Mouse (Mus musculus) liver, embryonic 14.5 days (tissue): ENCODE data around the gene H2afx. TPM values are rescaled to one million over a fixed set of nuclear protein-coding genes. Genes with fewer than 3 reads are reported as not detected.

Experiments used
- ATAC-seq: fragments of 200-750 bp; cut with Nextera tagmentation; 2 replicates; pipeline ENCODE4 v1.8.0; 2017; ENCODE audit warnings: moderate number of reproducible peaks, mild to moderate bottlenecking, moderate library complexity; ENCODE audit not compliant: insufficient read depth
- DNase-seq, 3 experiments: peaks; one replicate each; pipeline ENCODE4 v3.0.0-alpha.2; 2012 to 2013; ENCODE audit warnings: low read depth in 3 of 3, low spot score in 3 of 3
- H3K27ac ChIP-seq: fragments of 300-500 bp; sonication (generic); 2 replicates; pipeline ENCODE4 v1.5.1; 2014; ENCODE audit warnings: moderate library complexity, mild to moderate bottlenecking, control low read depth, inconsistent platforms
- H3K27me3 ChIP-seq: fragments of 300-500 bp; sonication (generic); 2 replicates; pipeline ENCODE4 v1.6.1; 2014; ENCODE audit warnings: mild to moderate bottlenecking, low read length, moderate library complexity; ENCODE audit not compliant: control insufficient read depth, insufficient read depth
- H3K36me3 ChIP-seq: fragments of 300-500 bp; sonication (generic); replicated peaks from 2 replicates; pipeline ENCODE4 v1.6.1; 2014; ENCODE audit warnings: low read depth; ENCODE audit not compliant: control insufficient read depth, insufficient read depth
- H3K4me1 ChIP-seq, 2 experiments: fragments of 200-500 bp in 1 of 2; fragments of 300-500 bp in 1 of 2; sonication (generic) in 1 of 2; replicated peaks; 2 replicates each; pipeline ENCODE4 v1.6.1; 2012 to 2014; ENCODE audit warnings: antibody characterized with exemption in 1 of 2, inconsistent platforms in 1 of 2, low read length in 1 of 2; ENCODE audit not compliant: control insufficient read depth in 2 of 2, insufficient read depth in 2 of 2
- H3K4me2 ChIP-seq: fragments of 300-500 bp; sonication (generic); 2 replicates; pipeline ENCODE4 v1.6.1; 2014; ENCODE audit warnings: low read depth, mild to moderate bottlenecking, control low read depth, moderate library complexity
- H3K4me3 ChIP-seq, 2 experiments: fragments of 200-500 bp in 1 of 2; fragments of 300-500 bp in 1 of 2; sonication (generic) in 1 of 2; 2 replicates each; pipeline ENCODE4 v1.5.1; 2012 to 2014; ENCODE audit warnings: low read depth in 2 of 2, low read length in 2 of 2, mild to moderate bottlenecking in 2 of 2, control low read depth in 1 of 2, inconsistent platforms in 1 of 2, moderate library complexity in 1 of 2; ENCODE audit not compliant: insufficient read depth in 1 of 2
- H3K9ac ChIP-seq: fragments of 300-500 bp; sonication (generic); replicated peaks from 2 replicates; pipeline ENCODE4 v1.6.1; 2014; ENCODE audit warnings: mild to moderate bottlenecking, control low read depth, moderate library complexity
- H3K9me3 ChIP-seq: fragments of 300-500 bp; sonication (generic); 2 replicates; pipeline ENCODE4 v1.6.1; 2016; ENCODE audit warnings: low read length, mixed read lengths; ENCODE audit not compliant: control insufficient read depth
- CTCF ChIP-seq: IDR thresholded peaks from 2 replicates; pipeline ENCODE4 v1.5.1; 2016; ENCODE audit warnings: antibody characterized with exemption, low read depth, control low read depth
- EP300 ChIP-seq: IDR thresholded peaks from 2 replicates; pipeline ENCODE4 v1.6.1; 2016; ENCODE audit warnings: antibody characterized with exemption, low read depth
- WGBS: fragments of 180-500 bp; shearing (Covaris S2); extraction: QIAGEN DNeasy Blood & Tissue Kit; methylation state at CpG from one replicate; pipeline ENCODE4 v1.1.7; 2014; ENCODE audit not compliant: insufficient replicate concordance; 5-methylcytosine and 5-hydroxymethylcytosine counted together
- microRNA-seq: library from miRNA; unstranded; fragments of <30 nt; microRNA quantifications from one replicate; pipeline ENCODE4, GENCODE M21; 2016
- polyA plus RNA-seq, 2 experiments: library from polyadenylated mRNA; depleted of rRNA in 1 of 2; stranded (reverse) in 1 of 2; unstranded in 1 of 2; fragments of >200 nt; fragmentation: Nextera tagmentation in 1 of 2; extraction: Ambion mirVana in 1 of 2; gene quantifications; 2 replicates each; pipeline versions ENCODE4 v1.2.1 to v1.2.3; 2012 to 2014

Gene H2afx
- polyA plus RNA-seq, 2 experiments, result 168 to 177 TPM

GRCm38 (mm10) chr9:44379054-44379834 lies 44.8 kb downstream of the H2afx start, which contains the start of gene Hyou1:
Gene Hyou1 (plus strand): TSS chr9:44379490.
- Histone ChIP-seq H3K4me2 (peak within 1 kb of the TSS; percentile 99), H3K9ac (peak within 1 kb of the TSS; percentile 90), H3K36me3 (peaks cover 27% of the 10 kb centered on the region), H3K4me1 (peaks cover 15 to 18% of the 10 kb centered on the region in 2 experiments), H3K9me3 (no peaks in the 10 kb centered on the region), H3K4me3 (peak within 1 kb of the TSS; percentile 82 to 92), H3K27me3 (no peaks in the 10 kb centered on the region), H3K27ac (peak within 1 kb of the TSS; percentile 86)
- ATAC-seq (peak; percentile 94), DNase-seq (peak; percentile 93 to 94 (median 93))
- TF ChIP-seq EP300 (0 out of 2 replicates have a peak, but pooled peaks have one; percentile 17), CTCF (peak; percentile 35; the same call in 1 of the 2 replicates)
- WGBS, result under 1% methylated on average over 83 of the region's 83 CpGs

- Histone ChIP-seq H3K27ac (peak overlapping the region; percentile 68), H3K9me3 (no peaks in the 10 kb centered on the region), H3K4me1 (peaks cover 15 to 18% of the 10 kb centered on the region in 2 experiments), H3K9ac (peak overlapping the region; percentile 90), H3K27me3 (no peaks in the 10 kb centered on the region), H3K4me3 (peak overlapping the region; percentile 82 to 92), H3K36me3 (peaks cover 32% of the 10 kb centered on the region), H3K4me2 (peak overlapping the region; percentile 99)
- TF ChIP-seq EP300, result no peak
- no peak for TF ChIP-seq CTCF
- ATAC-seq, result peak; percentile 11; the same call in 1 of the 2 replicates
- no peak for DNase-seq
- 7% methylated on average over 15 of the region's 15 CpGs for WGBS
Measured at GRCm38 (mm10) chr9:44379862-44380261, 45.4 kb downstream of the H2afx start.

- Histone ChIP-seq H3K4me2 (no peak overlapping the region), H3K27ac (no peak overlapping the region), H3K4me1 (peaks cover 9 to 10% of the 10 kb centered on the region in 2 experiments), H3K9me3 (no peaks in the 10 kb centered on the region), H3K27me3 (no peaks in the 10 kb centered on the region), H3K36me3 (peaks cover 61% of the 10 kb centered on the region), H3K4me3 (no peak overlapping the region), H3K9ac (no peak overlapping the region)
- no peak for TF ChIP-seq EP300
- TF ChIP-seq CTCF, result no peak
- ATAC-seq (no peak), DNase-seq (no peak)
- 88% methylated on average over 13 of the region's 13 CpGs for WGBS
Measured at GRCm38 (mm10) chr9:44384596-44384995, 50.1 kb downstream of the H2afx start.

Small RNAs within 50 kb of the gene (microRNA-seq; reads per million reads assigned to microRNA genes)
- not detected for gene Gm44335

Other genes with a start within 250 kb of the H2afx start
- gene Mfrp, start 233.0 kb upstream of the H2afx start, polyA plus RNA-seq (2012; rRNA removed), result not detected in 2 replicates
- gene Mfrp, start 233.0 kb upstream of the H2afx start, polyA plus RNA-seq (2014; fragmentation: Nextera tagmentation; extraction: Ambion mirVana), result not detected in 2 replicates
- gene C1qtnf5, start 227.4 kb upstream of the H2afx start, polyA plus RNA-seq (2012; rRNA removed), result 0.24 and 0.27 TPM in 2 replicates
- gene C1qtnf5, start 227.4 kb upstream of the H2afx start, polyA plus RNA-seq (2014; fragmentation: Nextera tagmentation; extraction: Ambion mirVana), result 0.27 and 0.30 TPM in 2 replicates
- 0.05 and 0.09 TPM in 2 replicates for gene Gm49380, start 221.2 kb upstream of the H2afx start, polyA plus RNA-seq (2012; rRNA removed)
- gene Gm49380, start 221.2 kb upstream of the H2afx start, polyA plus RNA-seq (2014; fragmentation: Nextera tagmentation; extraction: Ambion mirVana), result not detected in 2 replicates
- gene Rnf26, start 221.2 kb upstream of the H2afx start, polyA plus RNA-seq (2012; rRNA removed), result 21.9 and 26.2 TPM in 2 replicates
- 29.4 and 34.3 TPM in 2 replicates for gene Rnf26, start 221.2 kb upstream of the H2afx start, polyA plus RNA-seq (2014; fragmentation: Nextera tagmentation; extraction: Ambion mirVana)
- 6.1 and 6.2 TPM in 2 replicates for gene Mcam, start 200.2 kb upstream of the H2afx start, polyA plus RNA-seq (2012; rRNA removed)
- gene Mcam, start 200.2 kb upstream of the H2afx start, polyA plus RNA-seq (2014; fragmentation: Nextera tagmentation; extraction: Ambion mirVana), result 3.1 and 3.4 TPM in 2 replicates
- 3.4 and 3.9 TPM in 2 replicates for gene Cbl, start 100.6 kb upstream of the H2afx start, polyA plus RNA-seq (2012; rRNA removed)
- gene Cbl, start 100.6 kb upstream of the H2afx start, polyA plus RNA-seq (2014; fragmentation: Nextera tagmentation; extraction: Ambion mirVana), result 3.7 and 5.1 TPM in 2 replicates
- not detected in 2 replicates for gene Ccdc153, start 94.0 kb upstream of the H2afx start, polyA plus RNA-seq (2012; rRNA removed)
- not detected in 2 replicates for gene Ccdc153, start 94.0 kb upstream of the H2afx start, polyA plus RNA-seq (2014; fragmentation: Nextera tagmentation; extraction: Ambion mirVana)
- gene Pdzd3, start 83.2 kb upstream of the H2afx start, polyA plus RNA-seq (2012; rRNA removed), result 0.02 and 0.05 TPM in 2 replicates
- gene Pdzd3, start 83.2 kb upstream of the H2afx start, polyA plus RNA-seq (2014; fragmentation: Nextera tagmentation; extraction: Ambion mirVana), result 0.08 TPM in 1 of 2 replicates, not detected in the other
- gene Nlrx1, start 66.1 kb upstream of the H2afx start, polyA plus RNA-seq (2012; rRNA removed), result 1.5 TPM in 2 replicates
- 2.7 and 3.4 TPM in 2 replicates for gene Nlrx1, start 66.1 kb upstream of the H2afx start, polyA plus RNA-seq (2014; fragmentation: Nextera tagmentation; extraction: Ambion mirVana)
- 35.6 and 41.6 TPM in 2 replicates for gene Abcg4, start 46.1 kb upstream of the H2afx start, polyA plus RNA-seq (2012; rRNA removed)
- 10.6 and 11.1 TPM in 2 replicates for gene Abcg4, start 46.1 kb upstream of the H2afx start, polyA plus RNA-seq (2014; fragmentation: Nextera tagmentation; extraction: Ambion mirVana)
- gene Hinfp, start 29.0 kb upstream of the H2afx start, polyA plus RNA-seq (2012; rRNA removed), result 11.8 and 13.8 TPM in 2 replicates
- 8.0 and 8.3 TPM in 2 replicates for gene Hinfp, start 29.0 kb upstream of the H2afx start, polyA plus RNA-seq (2014; fragmentation: Nextera tagmentation; extraction: Ambion mirVana)
- gene C2cd2l, start 14.4 kb upstream of the H2afx start, polyA plus RNA-seq (2012; rRNA removed), result 13.0 and 17.3 TPM in 2 replicates
- gene C2cd2l, start 14.4 kb upstream of the H2afx start, polyA plus RNA-seq (2014; fragmentation: Nextera tagmentation; extraction: Ambion mirVana), result 7.4 and 8.9 TPM in 2 replicates
- 16.4 and 19.5 TPM in 2 replicates for gene Dpagt1, start 8.7 kb upstream of the H2afx start, polyA plus RNA-seq (2012; rRNA removed)
- 18.8 and 20.2 TPM in 2 replicates for gene Dpagt1, start 8.7 kb upstream of the H2afx start, polyA plus RNA-seq (2014; fragmentation: Nextera tagmentation; extraction: Ambion mirVana)
- 837 and 876 TPM in 2 replicates for gene Hmbs, start 9.5 kb downstream of the H2afx start, polyA plus RNA-seq (2012; rRNA removed)
- gene Hmbs, start 9.5 kb downstream of the H2afx start, polyA plus RNA-seq (2014; fragmentation: Nextera tagmentation; extraction: Ambion mirVana), result 1,376 and 1,452 TPM in 2 replicates
- 9.4 and 9.7 TPM in 2 replicates for gene Vps11, start 27.0 kb downstream of the H2afx start, polyA plus RNA-seq (2012; rRNA removed)
- gene Vps11, start 27.0 kb downstream of the H2afx start, polyA plus RNA-seq (2014; fragmentation: Nextera tagmentation; extraction: Ambion mirVana), result 11.5 and 12.0 TPM in 2 replicates
- gene Hyou1, start 44.8 kb downstream of the H2afx start, polyA plus RNA-seq (2012; rRNA removed), result 12.5 and 16.5 TPM in 2 replicates
- 12.5 and 12.8 TPM in 2 replicates for gene Hyou1, start 44.8 kb downstream of the H2afx start, polyA plus RNA-seq (2014; fragmentation: Nextera tagmentation; extraction: Ambion mirVana)
- gene Slc37a4, start 62.2 kb downstream of the H2afx start, polyA plus RNA-seq (2012; rRNA removed), result 15.9 and 16.7 TPM in 2 replicates
- gene Slc37a4, start 62.2 kb downstream of the H2afx start, polyA plus RNA-seq (2014; fragmentation: Nextera tagmentation; extraction: Ambion mirVana), result 26.6 and 29.7 TPM in 2 replicates
- gene Rps25, start 72.4 kb downstream of the H2afx start, polyA plus RNA-seq (2012; rRNA removed), result 350 and 717 TPM in 2 replicates
- gene Rps25, start 72.4 kb downstream of the H2afx start, polyA plus RNA-seq (2014; fragmentation: Nextera tagmentation; extraction: Ambion mirVana), result 1,544 and 1,614 TPM in 2 replicates
- gene Trappc4, start 72.9 kb downstream of the H2afx start, polyA plus RNA-seq (2012; rRNA removed), result 24.2 and 26.6 TPM in 2 replicates
- gene Trappc4, start 72.9 kb downstream of the H2afx start, polyA plus RNA-seq (2014; fragmentation: Nextera tagmentation; extraction: Ambion mirVana), result 44.4 and 52.9 TPM in 2 replicates
- gene Ccdc84, start 83.9 kb downstream of the H2afx start, polyA plus RNA-seq (2012; rRNA removed), result 15.3 and 16.3 TPM in 2 replicates
- 10.0 TPM in 2 replicates for gene Ccdc84, start 83.9 kb downstream of the H2afx start, polyA plus RNA-seq (2014; fragmentation: Nextera tagmentation; extraction: Ambion mirVana)
- not detected in 2 replicates for gene Foxr1, start 106.4 kb downstream of the H2afx start, polyA plus RNA-seq (2012; rRNA removed)
- gene Foxr1, start 106.4 kb downstream of the H2afx start, polyA plus RNA-seq (2014; fragmentation: Nextera tagmentation; extraction: Ambion mirVana), result not detected in 2 replicates
- gene Upk2, start 120.3 kb downstream of the H2afx start, polyA plus RNA-seq (2012; rRNA removed), result 0.04 TPM in 1 of 2 replicates, not detected in the other
- not detected in 2 replicates for gene Upk2, start 120.3 kb downstream of the H2afx start, polyA plus RNA-seq (2014; fragmentation: Nextera tagmentation; extraction: Ambion mirVana)
- 1.6 and 1.9 TPM in 2 replicates for gene Bcl9l, start 148.1 kb downstream of the H2afx start, polyA plus RNA-seq (2012; rRNA removed)
- 1.0 and 1.5 TPM in 2 replicates for gene Bcl9l, start 148.1 kb downstream of the H2afx start, polyA plus RNA-seq (2014; fragmentation: Nextera tagmentation; extraction: Ambion mirVana)
- gene Cxcr5, start 227.2 kb downstream of the H2afx start, polyA plus RNA-seq (2012; rRNA removed), result 0.03 TPM in 2 replicates
- not detected in 2 replicates for gene Cxcr5, start 227.2 kb downstream of the H2afx start, polyA plus RNA-seq (2014; fragmentation: Nextera tagmentation; extraction: Ambion mirVana)